Mouse (Mus musculus) cerebellum, postnatal 10 days (tissue): ENCODE measurements at regions not wholly inside any gene's neighbourhood (a gene's known extent, or its start where the extent isn't known, plus 50 kb on each side); places are given as distances from the start of the nearest gene placed in this dataset.
"Not testable (repeated sequence)": the region's sequence is repeated elsewhere in the genome, so short reads cannot be mapped to it uniquely, and the experiment has no call there.

Experiments used
- DNase-seq, 2 experiments: peaks; one replicate each; pipeline ENCODE4 v3.0.0; 2021; ENCODE audit warnings: mixed read lengths in 2 of 2

- no peak for DNase-seq
Observed at GRCm38 (mm10) chr4:105844675-105845466, 55.2 kb downstream of the Gm12728 start.

- not testable (repeated sequence) for DNase-seq
Observed at GRCm38 (mm10) chr4:105845998-105846989, 56.6 kb downstream of the Gm12728 start.

- DNase-seq: no peak
Observed at GRCm38 (mm10) chr4:105853086-105853485, 63.4 kb downstream of the Gm12728 start.

DNA sequence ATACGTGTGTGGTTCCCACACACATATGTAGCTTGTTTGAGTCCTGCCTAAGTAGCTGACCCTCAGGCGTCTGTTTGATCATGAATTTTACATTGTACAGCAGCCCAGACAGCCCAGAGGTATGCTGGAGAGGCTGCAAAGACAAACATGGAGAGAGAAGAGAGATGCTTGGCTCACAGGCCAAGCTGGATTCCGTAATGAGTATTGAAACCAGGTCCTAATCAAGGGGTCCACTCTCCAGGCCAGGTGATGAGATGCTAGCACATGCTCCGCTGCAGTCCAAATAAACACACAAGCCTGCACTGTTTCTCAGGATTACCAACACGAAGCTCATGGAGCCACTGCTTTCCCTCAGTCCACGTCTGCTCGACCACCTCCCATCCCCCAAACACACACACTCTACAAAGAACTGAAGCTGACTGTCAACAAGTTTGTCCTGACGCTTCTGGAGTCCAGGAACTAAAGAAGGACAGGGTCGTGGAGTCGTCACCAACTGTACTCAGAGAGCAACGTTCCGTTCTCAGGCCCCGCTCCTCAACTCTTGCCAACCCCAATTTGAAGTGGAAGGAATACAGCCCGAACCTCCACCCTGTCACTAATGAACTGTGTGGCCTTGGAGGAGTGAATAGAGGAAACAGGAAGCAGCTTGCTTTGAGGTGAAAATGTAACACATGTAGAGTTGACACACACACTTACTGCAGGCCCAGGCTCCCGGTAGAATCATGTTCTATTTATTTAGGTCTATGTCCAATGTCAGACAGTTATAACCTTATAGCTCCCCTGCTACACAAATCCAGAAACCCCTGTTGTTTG lies 69.6 kb downstream of the Gm12728 start:
- no peak for DNase-seq

DNA sequence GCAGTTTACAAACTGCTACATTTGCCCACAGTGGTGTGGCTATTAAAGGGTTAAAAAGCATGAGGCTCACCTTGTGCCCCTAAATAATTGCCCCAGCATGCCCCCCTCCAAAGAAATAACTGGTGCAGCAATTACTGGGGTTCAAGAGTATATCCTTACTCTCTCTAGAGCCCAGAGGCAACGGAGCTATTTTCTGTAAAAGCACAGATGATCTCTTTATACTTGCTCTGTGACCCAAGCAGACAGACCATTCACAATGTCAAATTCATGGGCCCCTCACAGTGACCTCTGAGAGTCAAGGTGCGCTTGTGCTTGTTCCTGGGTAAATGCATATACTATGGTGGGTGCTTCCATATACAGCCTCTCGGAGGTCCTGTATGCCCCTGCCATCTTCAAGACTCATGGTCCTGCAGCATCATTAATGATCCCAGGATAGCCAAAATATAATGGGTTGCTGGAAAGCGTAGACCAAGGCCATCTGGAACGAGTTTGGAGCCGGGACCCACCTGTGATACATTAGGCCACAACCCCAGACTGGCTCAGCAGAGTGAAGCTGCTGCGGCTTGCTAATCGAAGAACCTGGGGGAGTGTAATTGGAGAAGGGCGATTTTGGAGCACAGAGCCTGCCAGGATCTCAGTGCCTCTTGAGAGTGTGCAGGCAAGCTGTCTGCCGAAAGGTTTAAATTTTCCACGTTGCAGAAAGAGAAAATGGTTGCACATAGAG lies 71.4 kb downstream of the Gm12728 start:
- peak; percentile 5 to 11 for DNase-seq

DNA sequence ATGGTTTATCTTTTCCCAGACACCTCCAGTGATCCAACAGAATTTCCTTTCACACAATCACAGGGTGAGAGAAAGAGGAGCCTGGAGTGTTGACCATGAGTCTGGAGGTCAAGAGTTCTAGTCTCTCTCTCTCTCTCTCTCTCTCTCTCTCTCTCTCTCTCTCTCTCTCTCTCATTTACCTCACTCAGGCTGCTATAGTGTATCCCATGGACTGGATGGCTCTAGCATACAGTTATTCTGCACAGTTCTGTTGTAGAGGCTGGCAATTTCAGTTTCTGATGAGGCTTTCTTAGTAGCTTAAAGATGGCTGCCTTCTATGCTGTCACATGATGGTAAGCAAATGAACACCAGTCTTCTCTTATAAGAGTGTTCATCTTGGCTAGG lies 72.0 kb downstream of the Gm12728 start:
- no peak for DNase-seq

DNA sequence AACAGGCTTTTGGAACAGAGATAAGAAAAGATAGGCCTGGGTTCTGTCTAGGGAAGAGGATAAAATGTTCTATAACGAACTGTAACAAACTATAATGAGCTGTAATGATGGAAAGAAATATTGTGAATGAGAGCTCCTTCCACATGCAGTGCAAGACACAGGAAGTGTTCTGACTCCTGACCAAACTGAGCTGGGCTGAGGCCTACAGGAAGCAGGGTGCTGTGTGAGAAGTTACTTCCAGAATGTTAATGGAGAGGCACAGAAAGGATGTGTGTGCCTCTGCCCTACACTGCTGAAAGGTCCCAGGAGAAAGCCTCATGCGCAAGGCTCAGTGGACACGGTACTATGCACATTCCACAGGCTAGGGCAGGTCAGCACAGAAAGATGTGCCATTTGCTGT lies 80.8 kb downstream of the Gm12728 start:
- DNase-seq: no peak

DNA sequence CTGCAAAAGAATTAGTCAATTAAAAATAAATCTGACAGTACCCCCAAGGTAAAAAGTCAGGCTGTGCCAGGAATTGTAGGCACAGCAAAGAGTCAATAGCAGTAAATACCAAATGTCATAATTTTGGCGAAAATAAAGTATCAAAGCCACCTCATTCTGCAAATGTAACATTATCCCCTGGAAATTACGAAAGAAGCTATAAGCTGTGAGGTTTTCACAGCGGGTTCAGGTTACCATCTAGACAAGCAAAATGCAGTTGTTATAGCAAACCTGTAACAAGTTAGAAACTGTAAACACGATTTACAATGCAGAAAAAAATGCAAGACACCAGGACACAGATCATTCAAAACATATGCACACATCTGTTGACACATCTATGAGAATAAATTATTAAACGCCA lies 87.6 kb downstream of the Gm12728 start:
- DNase-seq: no peak

- DNase-seq: no peak
Observed at GRCm38 (mm10) chr4:105879891-105880290, 90.2 kb downstream of the Gm12728 start.

DNA sequence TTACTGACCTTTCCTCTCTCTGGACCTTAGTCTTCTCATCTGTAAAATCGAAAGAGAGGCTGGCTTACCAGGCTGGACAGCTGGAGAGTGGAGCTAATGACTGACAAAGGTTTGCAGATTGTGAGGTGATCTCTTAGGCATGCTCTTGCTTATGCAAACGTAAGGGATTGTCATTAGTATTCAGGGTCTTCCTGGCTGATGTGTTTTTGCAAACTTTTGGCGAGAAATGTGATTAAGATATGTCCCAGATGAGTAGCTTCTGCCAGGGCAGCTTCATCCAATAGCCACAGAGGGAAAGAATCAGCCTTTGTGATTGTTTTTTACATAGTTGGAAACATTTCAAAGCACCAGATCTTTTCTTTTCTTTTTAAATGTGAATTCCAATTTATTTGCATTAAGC lies 95.1 kb downstream of the Gm12728 start:
- no peak for DNase-seq

DNA sequence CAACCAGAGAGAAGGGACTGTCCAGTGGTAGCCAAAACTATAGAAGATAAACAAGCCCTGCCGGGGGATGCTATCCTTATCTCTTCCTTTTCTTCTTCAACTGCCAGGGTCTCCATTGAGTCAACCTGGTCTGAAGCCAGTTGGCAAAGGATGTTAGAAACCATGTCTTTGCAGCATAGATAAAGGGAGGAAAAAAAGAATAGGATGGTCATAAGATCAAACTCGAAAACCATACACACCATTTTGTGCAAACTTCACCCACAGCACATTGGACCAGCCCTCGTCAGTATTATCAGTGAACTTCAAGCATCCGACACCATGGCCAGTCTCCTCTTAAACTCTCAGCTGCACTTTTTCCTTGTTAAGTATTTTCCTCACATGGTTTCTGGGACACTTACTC lies 101.8 kb downstream of the Gm12728 start:
- DNase-seq: no peak

- no peak for DNase-seq
Observed at GRCm38 (mm10) chr4:105892065-105892464, 102.4 kb downstream of the Gm12728 start.

DNA sequence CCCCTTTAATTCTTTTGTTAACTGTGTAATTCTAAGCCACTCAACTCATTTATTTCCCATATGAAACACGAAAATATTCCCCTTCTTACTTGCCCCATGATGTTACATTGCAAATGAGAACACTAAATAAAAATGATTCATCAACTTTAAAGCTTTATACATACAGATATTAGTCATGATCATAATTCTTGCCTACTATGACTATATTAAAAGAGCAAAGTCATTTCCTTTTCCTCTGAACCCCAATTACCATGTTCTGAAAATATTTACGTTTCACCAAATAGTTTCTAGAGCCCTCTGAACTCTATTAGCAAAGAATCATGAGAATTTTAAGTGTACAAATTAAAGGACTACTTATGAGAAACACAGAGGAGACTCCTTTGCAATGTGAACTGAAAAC lies 105.4 kb downstream of the Gm12728 start:
- no peak for DNase-seq

GRCm38 (mm10) chr4:105898054-105898847 lies 108.6 kb downstream of the Gm12728 start:
- DNase-seq: no peak

DNA sequence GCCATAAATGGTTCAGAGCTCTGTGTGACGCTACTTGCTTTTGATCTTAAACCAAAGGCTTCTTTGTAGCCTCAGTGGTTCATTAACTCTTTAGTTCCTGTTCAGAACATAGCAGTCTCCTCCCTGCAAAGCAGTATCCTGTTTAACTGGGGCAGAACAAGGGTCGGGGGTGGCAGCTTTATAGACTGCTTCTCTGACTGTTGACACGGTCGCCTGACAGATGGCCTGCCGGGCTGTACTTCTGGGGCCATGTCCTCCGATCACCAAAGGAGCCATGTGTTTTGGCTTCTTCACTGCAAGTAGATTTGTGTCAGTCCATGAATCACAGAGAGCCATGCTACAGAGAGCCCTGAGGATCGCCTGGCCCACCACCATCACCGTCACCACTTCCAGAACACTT lies 115.2 kb downstream of the Gm12728 start:
- DNase-seq: peak; percentile 21 to 22

GRCm38 (mm10) chr4:105906411-105906810 lies 116.7 kb downstream of the Gm12728 start:
- DNase-seq: no peak

DNA sequence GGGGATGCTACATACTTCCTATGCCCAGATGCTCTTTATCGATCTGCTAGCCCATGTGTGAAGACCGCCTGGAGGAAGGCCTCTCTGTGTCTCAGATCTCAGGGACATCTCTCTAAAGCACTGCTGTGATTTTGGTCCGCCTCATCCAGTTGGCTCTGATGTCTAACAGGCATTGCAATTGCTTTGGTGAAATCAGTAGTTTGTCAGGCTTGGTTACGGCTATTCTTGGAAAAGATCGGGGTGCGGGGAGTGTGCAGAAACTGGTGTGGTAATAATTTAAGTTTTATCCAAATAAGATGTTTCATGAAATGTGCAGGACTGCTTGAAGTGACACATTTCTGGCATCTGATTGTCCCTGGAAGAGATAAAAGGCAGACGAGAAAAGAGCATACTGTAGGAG lies 117.9 kb downstream of the Gm12728 start:
- peak; percentile 24 to 42 for DNase-seq

DNA sequence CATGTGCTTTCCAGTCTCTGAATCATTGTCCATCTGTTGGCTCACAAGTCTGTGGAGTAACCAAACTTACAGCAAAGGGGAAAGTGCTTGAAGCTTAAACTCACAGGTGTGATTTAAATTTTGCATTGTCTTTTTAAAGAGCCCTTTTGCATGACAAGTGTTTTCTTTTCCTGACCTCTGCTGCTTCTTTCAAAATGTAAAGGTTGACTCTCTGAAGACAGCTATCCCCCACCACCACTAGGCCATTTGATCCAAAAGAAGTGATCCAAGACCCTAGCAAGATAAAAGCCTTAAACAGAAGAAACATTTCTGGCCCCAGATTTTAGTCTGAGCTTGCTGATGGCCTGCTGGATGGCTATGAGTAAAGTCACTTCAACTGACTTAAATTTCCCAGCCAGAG lies 118.6 kb downstream of the Gm12728 start:
- DNase-seq: no peak

DNA sequence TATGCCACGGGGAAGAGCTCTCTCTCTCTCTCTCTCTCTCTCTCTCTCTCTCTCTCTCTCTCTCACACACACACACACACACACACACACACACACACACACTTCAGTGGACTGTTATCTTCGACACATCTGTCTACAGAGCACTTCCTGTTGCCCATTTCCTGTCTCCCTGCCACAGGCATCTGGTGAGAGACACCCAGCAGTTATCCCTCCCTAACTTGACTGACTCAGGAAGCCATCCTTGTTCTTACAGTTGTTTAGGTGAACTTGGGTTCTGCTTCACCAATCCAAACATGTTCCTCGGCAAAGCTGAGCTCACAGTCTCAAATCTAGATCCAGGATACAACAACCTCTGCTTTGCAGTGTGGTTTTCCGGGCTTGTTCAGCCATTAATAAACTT lies 119.6 kb downstream of the Gm12728 start:
- no peak for DNase-seq

DNA sequence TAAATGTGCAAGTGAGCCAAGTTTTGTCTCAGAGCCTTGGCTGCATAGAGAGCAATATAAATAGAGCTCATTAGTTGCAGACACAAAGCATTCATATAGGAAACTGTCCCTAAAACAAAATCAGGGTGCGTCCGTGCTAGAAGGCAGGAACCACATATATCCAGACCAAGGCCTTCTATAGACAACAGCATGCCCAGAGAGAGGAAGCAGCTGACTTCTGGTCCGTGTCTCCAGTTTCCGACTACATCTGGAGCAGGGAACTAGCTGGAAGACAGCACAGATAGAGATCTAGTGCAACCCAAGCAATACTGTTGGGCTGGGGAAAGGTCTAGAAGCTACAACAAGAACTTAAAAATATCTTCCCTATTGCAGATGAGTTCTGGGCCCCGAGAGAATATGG lies 121.0 kb downstream of the Gm12728 start:
- no peak for DNase-seq

- DNase-seq: peak; percentile 39 to 58
Observed at GRCm38 (mm10) chr4:105911678-105912077, 122.0 kb downstream of the Gm12728 start.
